Mouse (Mus musculus): ENCODE measurements around the gene Spic. TPM values are rescaled to one million over a fixed set of nuclear protein-coding genes. Genes with fewer than 3 reads are reported as not detected.

Gene Spic
- total and polyA plus RNA-seq, 2 experiments, result 0.37 to 2.6 TPM

DNA sequence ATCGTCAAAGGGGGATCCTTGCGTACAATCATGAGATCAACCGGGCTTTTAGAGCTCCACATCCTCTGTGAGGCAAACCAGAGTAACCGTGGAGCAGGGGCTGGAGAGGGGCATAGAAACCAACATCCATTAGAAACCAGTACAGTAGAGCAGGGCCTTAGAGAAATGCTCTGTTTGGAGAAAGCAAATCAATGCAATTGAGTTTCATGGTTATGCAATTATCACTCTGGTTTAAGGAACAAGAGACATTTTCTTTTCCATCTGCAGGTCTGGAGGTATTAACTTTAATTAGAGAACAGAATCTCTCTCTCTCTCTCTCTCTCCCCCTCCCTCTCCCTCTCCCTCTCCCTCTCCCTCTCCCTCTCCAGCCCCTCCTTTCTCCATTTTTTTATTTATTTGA, 29.9 kb upstream of the Spic start:
- no peaks in the 10 kb centered on the region for H3K36me3 ChIP-seq (ENCODE audit: control insufficient read depth, insufficient read depth, low read length)
- TF ChIP-seq POLR2A (IDR thresholded peaks at IDR 0.05; ENCODE audit: extremely low read depth, insufficient read depth, low read length) (no peak), CTCF (IDR thresholded peaks at IDR 0.05; ENCODE audit: low read depth, low read length) (no peak)
- H3K79me2 ChIP-seq (ENCODE audit: control insufficient read depth, insufficient read depth, low read length), result no peaks in the 10 kb centered on the region
- no peak for DNase-seq (ENCODE audit: extremely low read depth, low read depth, low spot score)
- H3K27ac ChIP-seq (replicated peaks; ENCODE audit: insufficient read depth, low read depth, low read length), result no peak overlapping the region
- WGBS, result 75% methylated on average over 4 of the region's 4 CpGs
- no peak overlapping the region for H3K9ac ChIP-seq (ENCODE audit: low read depth, low read length)
- no peak overlapping the region for H3K4me3 ChIP-seq (ENCODE audit: insufficient read depth, low read depth, low read length)
- no peaks in the 10 kb centered on the region for H3K27me3 ChIP-seq (ENCODE audit: control insufficient read depth, insufficient read depth, low read length)
- peaks cover 5% of the 10 kb centered on the region; the same call in 1 of the 2 replicates for H3K4me1 ChIP-seq (ENCODE audit: control insufficient read depth, insufficient read depth, low read length)

DNA sequence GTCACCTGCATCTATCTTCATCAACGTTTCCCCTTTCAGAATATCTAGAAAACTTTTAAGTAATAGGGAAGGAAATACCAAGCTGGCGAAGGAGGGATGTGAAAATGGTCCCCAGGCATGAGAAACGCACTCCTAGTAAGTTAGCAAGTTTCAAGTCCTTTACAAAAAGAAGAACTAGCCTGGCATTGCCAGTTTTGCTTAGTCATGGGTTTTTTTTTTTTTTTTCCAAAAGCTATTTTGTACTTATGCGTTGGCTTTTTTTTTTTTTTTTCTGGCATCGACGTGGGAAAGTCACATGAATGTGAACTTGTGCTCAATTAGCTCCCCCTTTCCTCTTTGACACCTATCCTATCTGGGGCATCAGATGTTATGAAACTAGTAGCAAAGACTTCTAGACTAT, 27.5 kb upstream of the Spic start:
- H3K36me3 ChIP-seq (ENCODE audit: control insufficient read depth, insufficient read depth, low read length), result no peaks in the 10 kb centered on the region
- H3K4me1 ChIP-seq (ENCODE audit: control insufficient read depth, insufficient read depth, low read length), result no peaks in the 10 kb centered on the region
- no peak overlapping the region for H3K4me3 ChIP-seq (ENCODE audit: insufficient read depth, low read depth, low read length)
- H3K79me2 ChIP-seq (ENCODE audit: control insufficient read depth, insufficient read depth, low read length), result no peaks in the 10 kb centered on the region
- H3K9ac ChIP-seq (ENCODE audit: low read depth, low read length), result no peak overlapping the region
- no peaks in the 10 kb centered on the region for H3K27me3 ChIP-seq (ENCODE audit: control insufficient read depth, insufficient read depth, low read length)
- TF ChIP-seq POLR2A (IDR thresholded peaks at IDR 0.05; ENCODE audit: extremely low read depth, insufficient read depth, low read length) (no peak), CTCF (IDR thresholded peaks at IDR 0.05; ENCODE audit: low read depth, low read length) (no peak)
- 74% methylated on average over 6 of the region's 6 CpGs for WGBS
- DNase-seq (ENCODE audit: extremely low read depth, low read depth, low spot score), result peak; percentile 29
- H3K27ac ChIP-seq (replicated peaks; ENCODE audit: insufficient read depth, low read depth, low read length), result no peak overlapping the region

DNA sequence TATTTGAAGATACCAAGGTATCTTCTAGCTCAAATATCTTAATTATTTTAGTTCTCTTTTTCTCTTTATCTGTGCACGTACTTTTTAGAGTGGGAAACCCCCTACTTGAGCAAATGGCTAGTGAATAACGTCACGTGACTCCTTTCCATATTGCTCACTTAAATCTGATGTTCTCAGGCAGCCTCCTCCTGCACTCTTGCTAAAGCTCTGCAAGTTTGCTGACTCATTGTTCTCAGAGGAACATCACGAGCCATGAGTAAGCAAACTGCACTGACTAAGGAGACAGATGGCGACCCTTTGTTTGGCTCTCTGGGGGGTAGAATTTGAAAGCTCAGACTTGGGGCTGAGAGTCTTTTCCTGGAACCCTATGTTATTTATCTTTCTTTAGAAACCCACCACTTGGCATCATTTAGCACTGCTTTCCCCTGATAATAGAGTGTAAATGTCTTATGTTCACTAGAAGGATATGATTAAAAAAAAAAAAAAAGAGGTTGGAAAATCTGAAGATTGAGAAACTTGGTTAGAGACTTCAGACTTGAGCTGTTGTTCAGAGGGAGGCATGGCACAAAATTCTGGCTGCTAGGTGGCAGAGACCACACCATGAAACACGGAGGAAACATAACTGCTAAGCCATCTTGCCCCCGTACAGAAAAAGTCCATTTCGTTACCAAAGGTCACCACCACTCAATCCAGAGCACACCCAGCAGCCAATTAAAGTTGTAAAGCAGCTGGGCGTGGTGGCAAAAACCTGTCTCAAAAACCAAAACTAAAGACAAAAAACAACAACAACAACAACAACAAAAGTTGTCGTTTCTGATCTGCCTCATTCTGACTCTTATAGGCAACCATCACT, 24.1 kb upstream of the Spic start:
- Histone ChIP-seq H3K4me3 (ENCODE audit: insufficient read depth, low read depth, low read length) (no peak overlapping the region), H3K36me3 (ENCODE audit: control insufficient read depth, insufficient read depth, low read length) (no peaks in the 10 kb centered on the region), H3K9ac (ENCODE audit: low read depth, low read length) (no peak overlapping the region), H3K27me3 (ENCODE audit: control insufficient read depth, insufficient read depth, low read length) (no peaks in the 10 kb centered on the region), H3K79me2 (ENCODE audit: control insufficient read depth, insufficient read depth, low read length) (no peaks in the 10 kb centered on the region), H3K27ac (replicated peaks; ENCODE audit: insufficient read depth, low read depth, low read length) (no peak overlapping the region), H3K4me1 (ENCODE audit: control insufficient read depth, insufficient read depth, low read length) (no peaks in the 10 kb centered on the region)
- DNase-seq (ENCODE audit: extremely low read depth, low read depth, low spot score), result peak; percentile 13
- TF ChIP-seq CTCF (IDR thresholded peaks at IDR 0.05; ENCODE audit: low read depth, low read length) (no peak), POLR2A (IDR thresholded peaks at IDR 0.05; ENCODE audit: extremely low read depth, insufficient read depth, low read length) (no peak)
- 65% methylated on average over 10 of the region's 10 CpGs for WGBS

DNA sequence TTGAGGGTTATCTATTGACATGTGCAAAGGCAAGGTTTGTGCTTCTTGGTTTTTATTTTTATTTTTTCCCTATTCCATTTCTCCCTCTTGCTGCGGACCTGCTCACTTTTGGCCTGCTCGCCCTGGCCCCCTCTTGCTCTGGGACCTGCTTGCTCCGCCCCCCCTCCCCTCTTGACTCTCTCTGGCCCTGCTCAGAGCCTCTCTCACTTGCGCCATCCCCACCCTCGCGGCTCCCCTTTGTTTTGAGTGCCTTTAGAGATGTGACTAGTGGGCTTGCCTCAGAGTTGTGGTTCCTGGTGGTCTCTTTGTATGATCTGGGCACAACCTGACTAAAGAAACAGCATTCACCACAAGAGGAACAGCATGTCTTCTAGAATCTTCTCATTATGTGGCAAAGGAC, 16.1 kb upstream of the Spic start:
- Histone ChIP-seq H3K79me2 (ENCODE audit: control insufficient read depth, insufficient read depth, low read length) (no peaks in the 10 kb centered on the region), H3K4me1 (ENCODE audit: control insufficient read depth, insufficient read depth, low read length) (no peaks in the 10 kb centered on the region), H3K4me3 (ENCODE audit: insufficient read depth, low read depth, low read length) (no peak overlapping the region), H3K27ac (replicated peaks; ENCODE audit: insufficient read depth, low read depth, low read length) (no peak overlapping the region), H3K36me3 (ENCODE audit: control insufficient read depth, insufficient read depth, low read length) (no peaks in the 10 kb centered on the region), H3K27me3 (ENCODE audit: control insufficient read depth, insufficient read depth, low read length) (no peaks in the 10 kb centered on the region), H3K9ac (ENCODE audit: low read depth, low read length) (no peak overlapping the region)
- no peak for DNase-seq (ENCODE audit: extremely low read depth, low read depth, low spot score)
- TF ChIP-seq CTCF (IDR thresholded peaks at IDR 0.05; ENCODE audit: low read depth, low read length), result no peak
- TF ChIP-seq POLR2A (IDR thresholded peaks at IDR 0.05; ENCODE audit: extremely low read depth, insufficient read depth, low read length), result no peak
- WGBS, result 63% methylated on average over 6 of the region's 6 CpGs

DNA sequence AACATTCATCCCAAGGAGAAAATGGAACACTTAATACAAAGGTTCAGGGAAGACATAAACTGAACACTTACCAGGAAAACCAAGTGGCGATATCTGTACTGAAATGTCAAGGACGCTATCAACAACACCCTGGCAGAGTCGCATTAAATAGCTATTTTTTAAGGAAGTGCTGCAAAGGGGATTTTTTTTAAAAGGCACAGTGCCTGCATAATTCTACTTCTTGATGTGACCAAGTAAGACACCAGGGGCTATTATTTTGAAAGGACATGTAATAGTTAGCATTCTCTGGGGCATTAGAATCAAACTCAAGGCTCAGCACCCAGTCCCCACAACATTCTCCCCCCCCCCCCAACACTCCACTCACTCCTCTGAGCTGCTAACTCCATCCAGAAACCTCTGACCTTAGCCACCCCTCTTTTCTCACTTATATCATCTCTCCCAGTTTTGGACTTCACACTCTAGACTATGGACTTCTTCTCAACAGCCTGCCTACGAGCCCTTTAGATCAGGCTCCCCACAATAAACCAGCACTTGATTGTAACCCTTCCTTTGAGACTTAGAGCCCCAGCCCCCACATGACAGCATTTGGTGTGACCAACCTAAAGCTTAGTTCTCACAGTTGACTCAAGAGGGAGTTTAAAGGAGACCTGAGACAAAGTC, 1.8 kb downstream of the Spic start:
- WGBS, result 62% methylated on average over 4 of the region's 4 CpGs
- H3K4me3 ChIP-seq (ENCODE audit: insufficient read depth, low read depth, low read length), result no peak overlapping the region
- no peak for TF ChIP-seq POLR2A (IDR thresholded peaks at IDR 0.05; ENCODE audit: extremely low read depth, insufficient read depth, low read length)
- no peak for TF ChIP-seq CTCF (IDR thresholded peaks at IDR 0.05; ENCODE audit: low read depth, low read length)

DNA sequence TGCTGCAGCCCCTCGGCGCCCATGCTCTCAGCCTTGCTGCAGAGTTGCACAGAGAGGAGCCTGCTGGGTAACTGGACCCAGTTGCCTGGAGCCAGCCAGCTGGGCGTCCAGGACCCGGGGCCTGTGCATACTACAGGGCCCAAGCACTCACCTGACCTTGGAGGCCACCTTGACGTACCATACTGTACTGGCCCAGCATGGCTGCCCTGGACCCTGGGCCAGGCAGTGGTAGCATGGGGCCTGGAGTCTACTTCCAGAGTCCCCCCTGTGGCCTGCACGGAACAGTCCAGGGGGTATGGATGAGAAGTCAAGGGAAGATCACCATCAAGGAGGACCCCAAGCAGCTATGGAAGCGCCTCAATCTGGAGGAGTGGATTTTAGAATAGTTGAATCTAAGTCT, 12.0 kb downstream of the Spic start:
- Histone ChIP-seq H3K79me2 (ENCODE audit: control insufficient read depth, insufficient read depth, low read length) (no peaks in the 10 kb centered on the region), H3K27ac (replicated peaks; ENCODE audit: insufficient read depth, low read depth, low read length) (no peak overlapping the region), H3K4me1 (ENCODE audit: control insufficient read depth, insufficient read depth, low read length) (no peaks in the 10 kb centered on the region), H3K36me3 (ENCODE audit: control insufficient read depth, insufficient read depth, low read length) (no peaks in the 10 kb centered on the region), H3K9ac (ENCODE audit: low read depth, low read length) (no peak overlapping the region), H3K27me3 (ENCODE audit: control insufficient read depth, insufficient read depth, low read length) (no peaks in the 10 kb centered on the region), H3K4me3 (ENCODE audit: insufficient read depth, low read depth, low read length) (no peak overlapping the region)
- DNase-seq (ENCODE audit: extremely low read depth, low read depth, low spot score), result no peak
- WGBS, result 92% methylated on average over 7 of the region's 7 CpGs
- no peak for TF ChIP-seq POLR2A (IDR thresholded peaks at IDR 0.05; ENCODE audit: extremely low read depth, insufficient read depth, low read length)
- TF ChIP-seq CTCF (IDR thresholded peaks at IDR 0.05; ENCODE audit: low read depth, low read length), result no peak

More for the DNA sequence above, 1.8 kb downstream of the Spic start:
- no peaks in the 10 kb centered on the region for H3K4me1 ChIP-seq (ENCODE audit: control insufficient read depth, insufficient read depth, low read length)
- no peaks in the 10 kb centered on the region for H3K27me3 ChIP-seq (ENCODE audit: control insufficient read depth, insufficient read depth, low read length)
- H3K36me3 ChIP-seq (ENCODE audit: control insufficient read depth, insufficient read depth, low read length), result no peaks in the 10 kb centered on the region
- no peaks in the 10 kb centered on the region for H3K79me2 ChIP-seq (ENCODE audit: control insufficient read depth, insufficient read depth, low read length)
- no peak overlapping the region for H3K27ac ChIP-seq (replicated peaks; ENCODE audit: insufficient read depth, low read depth, low read length)
- H3K9ac ChIP-seq (ENCODE audit: low read depth, low read length), result no peak overlapping the region
- peak; percentile 33 for DNase-seq (ENCODE audit: extremely low read depth, low read depth, low spot score)
